Mouse (Mus musculus): ENCODE data around the gene Ano9.

Gene Ano9

GRCm38 (mm10) chr7:141103161-141103560, 14.4 kb downstream of the Ano9 start:
- no peak for DNase-seq (ENCODE audit: low spot score in 2 of 2)

- peak in 1 of 2 experiments; percentile 80 for DNase-seq (ENCODE audit: low spot score in 2 of 2)
Measured at GRCm38 (mm10) chr7:141099911-141100691, 17.5 kb downstream of the Ano9 start, which contains the start of gene Sigirr. Gene Sigirr (minus strand): TSS chr7:141100572.

- DNase-seq (ENCODE audit: low spot score in 2 of 2), result no peak
Measured at GRCm38 (mm10) chr7:141097177-141097576, 20.4 kb downstream of the Ano9 start.

- DNase-seq (ENCODE audit: low spot score in 2 of 2), result peak; percentile 81 to 82
Measured at GRCm38 (mm10) chr7:141096649-141097056, 21.0 kb downstream of the Ano9 start.

- DNase-seq (ENCODE audit: low spot score in 2 of 2), result no peak
Measured at GRCm38 (mm10) chr7:141096021-141096420, 21.6 kb downstream of the Ano9 start.

- no peak for DNase-seq (ENCODE audit: low spot score in 2 of 2)
Measured at GRCm38 (mm10) chr7:141094487-141095205, 23.0 kb downstream of the Ano9 start.

GRCm38 (mm10) chr7:141093950-141094349, 23.7 kb downstream of the Ano9 start:
- no peak for DNase-seq (ENCODE audit: low spot score in 2 of 2)

GRCm38 (mm10) chr7:141092051-141092735, 25.4 kb downstream of the Ano9 start:
- DNase-seq (ENCODE audit: low spot score in 2 of 2), result peak; percentile 91 to 93

GRCm38 (mm10) chr7:141090228-141090627, 27.4 kb downstream of the Ano9 start:
- DNase-seq (ENCODE audit: low spot score in 2 of 2), result no peak

- no peak for DNase-seq (ENCODE audit: low spot score in 2 of 2)
Measured at GRCm38 (mm10) chr7:141088473-141088872, 29.1 kb downstream of the Ano9 start.

- no peak for DNase-seq (ENCODE audit: low spot score in 2 of 2)
Measured at GRCm38 (mm10) chr7:141087894-141088293, 29.7 kb downstream of the Ano9 start.

GRCm38 (mm10) chr7:141079481-141080449, 37.8 kb downstream of the Ano9 start:
- no peak for DNase-seq (ENCODE audit: low spot score in 2 of 2)

GRCm38 (mm10) chr7:141078876-141079275, 38.7 kb downstream of the Ano9 start:
- no peak for DNase-seq (ENCODE audit: low spot score in 2 of 2)

- no peak for DNase-seq (ENCODE audit: low spot score in 2 of 2)
Measured at GRCm38 (mm10) chr7:141077841-141078240, 39.8 kb downstream of the Ano9 start, which contains the start of gene Pkp3. Gene Pkp3 (plus strand): TSS chr7:141078218.

- no peak for DNase-seq (ENCODE audit: low spot score in 2 of 2)
Measured at GRCm38 (mm10) chr7:141073782-141074181, 43.8 kb downstream of the Ano9 start.

GRCm38 (mm10) chr7:141072017-141072745, 45.4 kb downstream of the Ano9 start:
- peak in 1 of 2 experiments; percentile 78 for DNase-seq (ENCODE audit: low spot score in 2 of 2)

- peak; percentile 65 to 85 for DNase-seq (ENCODE audit: low spot score in 2 of 2)
Measured at GRCm38 (mm10) chr7:141070058-141070862, 47.3 kb downstream of the Ano9 start.

- peak in 1 of 2 experiments; percentile 64 for DNase-seq (ENCODE audit: low spot score in 2 of 2)
Measured at GRCm38 (mm10) chr7:141068351-141068750, 49.3 kb downstream of the Ano9 start.

GRCm38 (mm10) chr7:141064576-141064975, 53.0 kb downstream of the Ano9 start:
- DNase-seq (ENCODE audit: low spot score in 2 of 2), result no peak

All from spleen, postnatal 4 days (tissue).